Mouse (Mus musculus): ENCODE measurements around the gene Col28a1.

- TF ChIP-seq CTCF (IDR thresholded peaks at IDR 0.05; ENCODE audit: low read depth) (no peak), EP300 (IDR thresholded peaks at IDR 0.05; ENCODE audit: low read depth) (no peak)
Measured at GRCm38 (mm10) chr6:8093556-8093955, 98.9 kb downstream of the Col28a1 start.
